Mouse (Mus musculus) C2C12 (cell line): ENCODE measurements around the gene Sppl3. TPM values are rescaled to one million over a fixed set of nuclear protein-coding genes. Genes with fewer than 3 reads are reported as not detected.
A peak's percentile ranks its signal among the peaks of the same experiment; 100 is the strongest.

ENCODE experiments used
- H3K27me3 ChIP-seq: one replicate; pipeline ENCODE4 v1.6.1; 2011; ENCODE audit not compliant: control insufficient read depth, insufficient read depth, insufficient read length
- H3K36me3 ChIP-seq: one replicate; pipeline ENCODE4 v1.6.1; 2011; ENCODE audit not compliant: control insufficient read depth, insufficient read depth
- H3K4me3 ChIP-seq: one replicate; pipeline ENCODE4 v1.5.1; 2011; ENCODE audit warnings: mild to moderate bottlenecking, control low read depth; ENCODE audit not compliant: poor library complexity, insufficient read depth, severe bottlenecking
- H3K79me2 ChIP-seq: one replicate; pipeline ENCODE4 v1.6.1; 2011; ENCODE audit not compliant: control insufficient read depth, insufficient read depth
- H3K79me3 ChIP-seq: one replicate; pipeline ENCODE4 v1.6.1; 2011; ENCODE audit warnings: low read depth, control low read depth
- H3ac ChIP-seq: one replicate; pipeline ENCODE3; 2011; ENCODE audit warnings: low read depth; ENCODE audit not compliant: control insufficient read depth, insufficient read length
- CEBPB ChIP-seq: IDR thresholded peaks from one replicate; pipeline ENCODE4 v1.6.1; 2011; ENCODE audit warnings: low read depth, mild to moderate bottlenecking, control low read depth, moderate library complexity
- CTCF ChIP-seq: IDR thresholded peaks from one replicate; pipeline ENCODE4 v1.5.1; 2011; ENCODE audit not compliant: control insufficient read depth, insufficient read depth, insufficient read length
- FOSL1 ChIP-seq: IDR thresholded peaks from one replicate; pipeline ENCODE4 v1.8.0; 2011; ENCODE audit warnings: mild to moderate bottlenecking, low read length; ENCODE audit not compliant: poor library complexity, insufficient read depth, severe bottlenecking
- MAX ChIP-seq: IDR thresholded peaks from one replicate; pipeline ENCODE4 v1.6.1; 2011; ENCODE audit warnings: mild to moderate bottlenecking, control low read depth
- MYOD1 ChIP-seq: IDR thresholded peaks from one replicate; pipeline ENCODE4 v1.6.1; 2011; ENCODE audit warnings: low read depth; ENCODE audit not compliant: control insufficient read depth, insufficient read length
- MYOG ChIP-seq: IDR thresholded peaks from one replicate; pipeline ENCODE4 v1.6.1; 2011; ENCODE audit not compliant: control insufficient read depth, insufficient read length; ENCODE audit errors: extremely low read depth
- USF1 ChIP-seq: IDR thresholded peaks from one replicate; pipeline ENCODE4 v1.6.1; 2011; ENCODE audit warnings: low read depth, mild to moderate bottlenecking, control low read depth, moderate library complexity
- polyA plus RNA-seq: library from polyadenylated mRNA; unstranded; fragments of >200 nt; fragmentation: generic; extraction: Trizol; gene quantifications from one replicate; pipeline ENCODE4 v1.2.1, GENCODE M21; 2012; ENCODE audit warnings: missing spikeins

Gene Sppl3
- polyA plus RNA-seq, 1 experiment, result 24.5 TPM

- Histone ChIP-seq H3K36me3 (no peaks in the 10 kb centered on the region), H3K4me3 (peak overlapping the region; percentile 70), H3K79me2 (peaks cover 56% of the 10 kb centered on the region), H3ac (peak overlapping the region; percentile 88), H3K79me3 (peaks cover 51% of the 10 kb centered on the region), H3K27me3 (no peaks in the 10 kb centered on the region)
- TF ChIP-seq FOSL1 (no peak), CEBPB (no peak), CTCF (no peak), MAX (no peak), MYOG (no peak), MYOD1 (no peak), USF1 (no peak)
Measured at GRCm38 (mm10) chr5:115011519-115012261, 753 bp downstream of the Sppl3 start.

- TF ChIP-seq MYOD1 (no peak), USF1 (no peak), MAX (no peak), CEBPB (no peak), MYOG (no peak), FOSL1 (no peak), CTCF (no peak)
- Histone ChIP-seq H3K36me3 (no peaks in the 10 kb centered on the region), H3ac (no peak overlapping the region), H3K79me2 (peaks cover 73% of the 10 kb centered on the region), H3K79me3 (peaks cover 68% of the 10 kb centered on the region), H3K4me3 (no peak overlapping the region), H3K27me3 (no peaks in the 10 kb centered on the region)
Measured at GRCm38 (mm10) chr5:115013436-115013835, 2.5 kb downstream of the Sppl3 start.

GRCm38 (mm10) chr5:115014570-115014969, 3.6 kb downstream of the Sppl3 start:
- Histone ChIP-seq H3K79me2 (peaks cover 85% of the 10 kb centered on the region), H3K36me3 (no peaks in the 10 kb centered on the region), H3ac (no peak overlapping the region), H3K4me3 (no peak overlapping the region), H3K79me3 (peaks cover 78% of the 10 kb centered on the region), H3K27me3 (no peaks in the 10 kb centered on the region)
- no peak for TF ChIP-seq USF1
- no peak for TF ChIP-seq MAX
- no peak for TF ChIP-seq CEBPB
- no peak for TF ChIP-seq MYOG
- no peak for TF ChIP-seq FOSL1
- TF ChIP-seq MYOD1, result no peak
- no peak for TF ChIP-seq CTCF

GRCm38 (mm10) chr5:115015121-115015520, 4.2 kb downstream of the Sppl3 start:
- Histone ChIP-seq H3K27me3 (no peaks in the 10 kb centered on the region), H3ac (no peak overlapping the region), H3K79me3 (peaks cover 84% of the 10 kb centered on the region), H3K4me3 (no peak overlapping the region), H3K79me2 (peaks cover 90% of the 10 kb centered on the region), H3K36me3 (no peaks in the 10 kb centered on the region)
- no peak for TF ChIP-seq USF1
- no peak for TF ChIP-seq CTCF
- no peak for TF ChIP-seq MYOD1
- no peak for TF ChIP-seq MYOG
- TF ChIP-seq MAX, result no peak
- TF ChIP-seq FOSL1, result no peak
- no peak for TF ChIP-seq CEBPB

GRCm38 (mm10) chr5:115018270-115018669, 7.3 kb downstream of the Sppl3 start:
- Histone ChIP-seq H3K79me2 (peaks cover 100% of the 10 kb centered on the region), H3K36me3 (no peaks in the 10 kb centered on the region), H3K27me3 (no peaks in the 10 kb centered on the region), H3K4me3 (no peak overlapping the region), H3K79me3 (peaks cover 98% of the 10 kb centered on the region), H3ac (no peak overlapping the region)
- TF ChIP-seq MYOD1 (no peak), MAX (no peak), USF1 (no peak), MYOG (no peak), CEBPB (no peak), FOSL1 (no peak)

- H3K36me3 ChIP-seq, result no peaks in the 10 kb centered on the region
- H3ac ChIP-seq, result no peak overlapping the region
- H3K79me3 ChIP-seq, result peaks cover 97% of the 10 kb centered on the region
- H3K79me2 ChIP-seq, result peaks cover 100% of the 10 kb centered on the region
- no peak overlapping the region for H3K4me3 ChIP-seq
- TF ChIP-seq MAX (no peak), MYOD1 (no peak), CEBPB (no peak), FOSL1 (no peak), CTCF (no peak), USF1 (no peak), MYOG (no peak)
- no peaks in the 10 kb centered on the region for H3K27me3 ChIP-seq
Measured at GRCm38 (mm10) chr5:115018813-115019212, 7.9 kb downstream of the Sppl3 start.
